Mouse (Mus musculus) spleen, embryonic (tissue): ENCODE data around the gene 6030452D12Rik.

Source experiments
- CTCF ChIA-PET: fragments of 350-600 bp; sonication (Branson Sonifier 250); formaldehyde crosslinking; loops from one replicate; lab custom pipeline; 2022; lab: Charles Lee

The 6030452D12Rik gene

GRCm38 (mm10) chr8:106500018-106500685 lies at the start of gene 6030452D12Rik:
6030452D12Rik (plus strand) TSS chr8:106500522.
- CTCF ChIA-PET = no interaction called here

- CTCF ChIA-PET = no interaction called here
These were observed 48.8 kb upstream of the 6030452D12Rik start for GRCm38 (mm10) chr8:106451301-106452085.

GRCm38 (mm10) chr8:106452701-106453481 lies 47.4 kb upstream of the 6030452D12Rik start:
- CTCF ChIA-PET = no interaction called here

GRCm38 (mm10) chr8:106454036-106454435 lies 46.3 kb upstream of the 6030452D12Rik start:
- CTCF ChIA-PET = no interaction called here

- CTCF ChIA-PET = no interaction called here
These were observed 38.2 kb upstream of the 6030452D12Rik start for GRCm38 (mm10) chr8:106462131-106462530.

- CTCF ChIA-PET = no interaction called here
These were observed 36.5 kb upstream of the 6030452D12Rik start for GRCm38 (mm10) chr8:106463795-106464194.

- CTCF ChIA-PET = no interaction called here
These were observed 30.8 kb upstream of the 6030452D12Rik start for GRCm38 (mm10) chr8:106469485-106469884.

GRCm38 (mm10) chr8:106474001-106474400 lies 26.3 kb upstream of the 6030452D12Rik start:
- CTCF ChIA-PET = no interaction called here

- CTCF ChIA-PET = no interaction called here
These were observed 3.9 kb downstream of the 6030452D12Rik start for GRCm38 (mm10) chr8:106504241-106504640.

- CTCF ChIA-PET = no interaction called here
These were observed 5.1 kb downstream of the 6030452D12Rik start for GRCm38 (mm10) chr8:106505328-106505965.

GRCm38 (mm10) chr8:106506106-106506505 lies 5.8 kb downstream of the 6030452D12Rik start:
- CTCF ChIA-PET = no interaction called here

GRCm38 (mm10) chr8:106507761-106508331 lies 7.5 kb downstream of the 6030452D12Rik start:
- CTCF ChIA-PET = no interaction called here

GRCm38 (mm10) chr8:106508456-106508855 lies 8.1 kb downstream of the 6030452D12Rik start:
- CTCF ChIA-PET = no interaction called here

GRCm38 (mm10) chr8:106509079-106509780 lies 8.9 kb downstream of the 6030452D12Rik start:
- CTCF ChIA-PET = no interaction called here

- CTCF ChIA-PET = no interaction called here
These were observed 10.1 kb downstream of the 6030452D12Rik start, which contains the start of gene Cdh3 for GRCm38 (mm10) chr8:106510365-106510975. Cdh3 (plus strand) TSS chr8:106510891.

GRCm38 (mm10) chr8:106511065-106511501 lies 10.8 kb downstream of the 6030452D12Rik start:
- CTCF ChIA-PET = no interaction called here

GRCm38 (mm10) chr8:106511531-106512041 lies 11.3 kb downstream of the 6030452D12Rik start:
- CTCF ChIA-PET = interaction anchor here (0.6 kb wide), 1 partner anchor 150 kb away, joined by 3 read pairs; no protein-coding TSS in a partner anchor

- CTCF ChIA-PET = no interaction called here
These were observed 12.3 kb downstream of the 6030452D12Rik start for GRCm38 (mm10) chr8:106512475-106513150.

GRCm38 (mm10) chr8:106515946-106516479 lies 15.7 kb downstream of the 6030452D12Rik start:
- CTCF ChIA-PET = no interaction called here
